Mouse (Mus musculus): ENCODE results near the gene Arhgap1. TPM values are rescaled to one million over a fixed set of nuclear protein-coding genes. Genes with fewer than 3 reads are reported as not detected.
A peak's percentile ranks its signal among the peaks of the same experiment; 100 is the strongest.

The Arhgap1 gene
- polyA plus RNA-seq, 1 experiment from 2014 or later = 69.0 TPM

DNA sequence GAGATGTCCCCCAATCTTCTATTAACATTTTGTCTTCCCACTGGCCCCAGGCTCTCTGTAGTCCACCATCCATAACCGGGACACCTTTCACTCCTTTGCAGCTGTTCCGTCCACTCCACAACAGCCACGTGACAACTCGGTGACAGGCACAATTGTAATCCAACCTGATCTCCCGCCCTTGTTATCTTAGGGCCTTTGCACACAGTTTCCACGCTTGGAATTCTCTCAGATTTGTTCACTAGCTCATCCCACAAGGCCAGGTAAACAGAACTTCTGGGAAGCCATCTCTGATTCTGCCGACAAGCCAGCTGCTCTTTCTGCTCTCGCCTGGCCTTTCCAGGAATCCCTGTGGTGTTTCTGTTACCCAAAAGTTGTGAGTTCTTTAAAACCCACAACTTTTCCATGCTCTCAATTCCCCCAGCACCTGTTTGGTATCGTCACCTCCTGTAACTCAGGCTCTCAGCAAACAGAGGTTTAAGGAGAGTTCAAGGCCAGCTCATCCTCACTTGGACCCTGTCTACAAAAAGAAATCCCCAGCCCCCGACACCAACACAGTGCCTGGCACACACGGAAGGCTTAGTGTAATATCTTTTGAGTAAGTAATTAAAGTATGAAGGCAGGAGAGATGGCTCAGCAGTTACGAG, 16.2 kb upstream of the Arhgap1 start:
- H3K27ac ChIP-seq = no peak overlapping the region
- no peak overlapping the region for H3K4me2 ChIP-seq
- H3K27me3 ChIP-seq = no peaks in the 10 kb centered on the region
- 86% methylated on average over 12 of the region's 12 CpGs for WGBS
- H3K9ac ChIP-seq = no peak overlapping the region
- no peak overlapping the region for H3K4me3 ChIP-seq
- H3K9me3 ChIP-seq (replicated peaks) = no peaks in the 10 kb centered on the region
- no peaks in the 10 kb centered on the region for H3K4me1 ChIP-seq
- ATAC-seq = no peak
- H3K36me3 ChIP-seq (ENCODE audit: poor library complexity, severe bottlenecking) = no peaks in the 10 kb centered on the region

DNA sequence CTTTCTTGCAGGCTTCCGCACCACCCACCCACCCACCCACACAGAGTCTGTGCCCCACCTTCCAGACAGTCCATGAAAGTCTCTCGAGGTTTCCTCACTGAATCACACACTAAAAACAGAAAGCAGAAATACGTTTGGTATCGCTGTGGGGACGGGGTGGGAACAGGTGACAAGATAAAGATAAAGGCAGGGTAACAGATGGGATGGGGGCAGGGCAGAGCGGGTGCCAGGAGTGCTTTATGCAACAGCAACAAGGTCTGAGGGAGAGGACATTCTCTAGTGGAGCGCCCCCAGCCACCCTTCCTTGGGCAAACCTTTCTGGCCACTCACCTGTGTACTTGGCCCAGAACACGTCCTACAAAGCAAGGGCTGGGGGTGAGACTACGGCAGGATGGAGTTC, 14.8 kb upstream of the Arhgap1 start:
- Histone ChIP-seq H3K9me3 (replicated peaks) (no peaks in the 10 kb centered on the region), H3K27ac (no peak overlapping the region), H3K4me1 (no peaks in the 10 kb centered on the region), H3K4me2 (no peak overlapping the region), H3K4me3 (no peak overlapping the region), H3K9ac (no peak overlapping the region), H3K36me3 (ENCODE audit: poor library complexity, severe bottlenecking) (no peaks in the 10 kb centered on the region), H3K27me3 (no peaks in the 10 kb centered on the region)
- WGBS = 83% methylated on average over 9 of the region's 9 CpGs
- ATAC-seq = no peak

DNA sequence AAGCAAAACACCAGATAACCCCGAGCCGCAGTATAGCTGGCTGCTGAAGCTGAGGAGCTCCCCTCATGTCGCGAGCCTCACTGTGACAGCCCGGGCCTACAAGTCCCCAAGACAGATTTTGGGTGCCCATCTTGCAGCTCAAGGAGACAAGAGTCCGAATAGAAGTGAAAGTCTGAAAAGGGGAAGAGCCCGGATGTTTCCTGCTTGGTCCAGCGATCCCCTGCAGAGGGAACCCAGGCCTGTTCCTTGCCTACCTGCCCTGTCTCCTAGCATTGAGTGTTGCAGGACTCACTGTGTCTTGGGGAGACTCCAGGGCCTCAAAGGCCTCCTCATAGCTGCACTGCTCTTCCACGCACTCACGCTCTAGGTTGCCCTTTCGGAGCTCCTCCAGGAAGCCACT, 14.2 kb upstream of the Arhgap1 start:
- no peak for ATAC-seq
- Histone ChIP-seq H3K27ac (no peak overlapping the region), H3K4me1 (no peaks in the 10 kb centered on the region), H3K4me3 (no peak overlapping the region), H3K9ac (no peak overlapping the region), H3K27me3 (no peaks in the 10 kb centered on the region), H3K36me3 (ENCODE audit: poor library complexity, severe bottlenecking) (no peaks in the 10 kb centered on the region), H3K4me2 (no peak overlapping the region), H3K9me3 (replicated peaks) (no peaks in the 10 kb centered on the region)
- 88% methylated on average over 11 of the region's 11 CpGs for WGBS

DNA sequence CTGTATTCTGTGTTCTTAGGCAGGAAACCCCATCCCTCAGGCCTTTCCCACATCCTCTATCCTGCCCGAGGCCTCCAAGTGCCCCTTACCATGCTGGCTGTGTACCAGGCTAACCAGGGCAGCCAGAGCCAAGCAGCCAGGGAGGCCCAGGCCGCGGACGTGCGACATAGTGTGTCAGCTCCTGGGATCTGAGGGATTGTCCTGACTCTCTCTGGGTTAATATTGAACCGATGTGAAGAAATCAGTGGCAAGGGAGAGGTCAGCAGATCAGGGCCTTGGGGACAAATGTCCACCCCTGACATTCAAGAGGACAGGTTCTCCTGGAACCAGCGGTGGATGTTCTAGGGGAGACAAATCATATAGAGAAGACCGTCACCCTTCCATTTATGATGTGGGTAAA, 13.4 kb upstream of the Arhgap1 start, which contains the start of gene F2:
Gene F2, minus strand, starts transcription at position 186 of the 400 bp plus-strand sequence.
- no peak within 1 kb of the TSS for H3K9ac ChIP-seq
- H3K36me3 ChIP-seq (ENCODE audit: poor library complexity, severe bottlenecking) = no peaks in the 10 kb centered on the region
- ATAC-seq = no peak
- no peak within 1 kb of the TSS for H3K27ac ChIP-seq
- no peaks in the 10 kb centered on the region for H3K27me3 ChIP-seq
- no peaks in the 10 kb centered on the region for H3K4me1 ChIP-seq
- no peak within 1 kb of the TSS for H3K4me3 ChIP-seq
- no peaks in the 10 kb centered on the region for H3K9me3 ChIP-seq (replicated peaks)
- WGBS = 91% methylated on average over 8 of the region's 8 CpGs
- H3K4me2 ChIP-seq = no peak within 1 kb of the TSS

DNA sequence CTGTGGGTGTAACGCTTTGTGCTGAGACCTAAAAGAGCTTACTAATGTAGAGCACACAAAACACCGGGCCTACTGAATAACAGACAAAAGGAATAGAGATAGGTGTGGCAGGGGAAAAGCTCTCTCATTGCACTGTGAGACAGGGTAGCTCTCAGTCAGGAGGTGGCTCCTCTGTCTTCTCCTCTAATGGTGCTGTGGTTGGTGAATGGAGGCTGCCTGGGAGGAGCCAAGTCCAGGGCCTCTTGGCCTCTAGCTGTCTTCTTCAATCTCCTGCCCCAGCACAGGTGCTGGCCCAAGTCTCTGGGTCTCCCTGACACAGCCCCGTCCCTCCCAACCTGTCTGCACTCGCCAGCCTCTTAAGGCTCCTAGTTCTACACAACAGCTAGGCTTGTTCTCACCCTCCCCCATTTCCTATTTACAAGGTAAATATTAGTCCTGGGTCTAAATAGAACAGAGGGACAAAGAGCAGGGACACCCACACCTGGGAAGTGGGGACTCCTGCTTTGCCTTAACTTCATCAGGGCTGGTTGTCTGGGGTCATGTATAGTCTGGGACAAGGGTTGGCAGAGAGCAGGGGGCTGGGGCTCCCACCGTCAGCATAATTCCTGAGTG, 12.8 kb upstream of the Arhgap1 start:
- no peak for ATAC-seq
- Histone ChIP-seq H3K27me3 (no peaks in the 10 kb centered on the region), H3K27ac (no peak overlapping the region), H3K36me3 (ENCODE audit: poor library complexity, severe bottlenecking) (peaks cover 3% of the 10 kb centered on the region; the same call in 1 of the 2 replicates), H3K4me1 (no peaks in the 10 kb centered on the region), H3K9me3 (replicated peaks) (no peaks in the 10 kb centered on the region), H3K4me3 (no peak overlapping the region), H3K9ac (no peak overlapping the region), H3K4me2 (no peak overlapping the region)
- 84% methylated on average over 5 of the region's 5 CpGs for WGBS

DNA sequence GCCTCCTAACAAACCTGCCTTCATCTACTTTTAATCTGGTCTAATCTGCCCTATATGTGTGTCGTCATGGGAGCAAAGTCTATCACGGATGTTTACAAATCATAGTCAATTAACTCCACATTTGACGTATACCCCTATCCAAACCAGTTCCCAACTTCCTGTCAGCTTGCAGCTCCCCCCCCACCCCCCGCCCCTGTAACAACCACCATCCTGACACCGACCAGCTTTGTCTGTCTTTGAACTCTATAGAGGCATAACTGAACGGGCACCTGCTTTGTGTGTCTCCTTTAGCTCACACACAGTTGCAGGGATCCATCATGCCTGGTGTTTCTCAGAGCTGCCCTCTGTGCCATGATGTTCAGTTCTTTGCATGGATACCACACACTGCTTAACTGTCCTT, 10.7 kb upstream of the Arhgap1 start:
- H3K36me3 ChIP-seq (ENCODE audit: poor library complexity, severe bottlenecking) = peaks cover 22% of the 10 kb centered on the region
- no peaks in the 10 kb centered on the region for H3K4me1 ChIP-seq
- H3K27ac ChIP-seq = no peak overlapping the region
- H3K27me3 ChIP-seq = no peaks in the 10 kb centered on the region
- 82% methylated on average over 6 of the region's 6 CpGs for WGBS
- no peak overlapping the region for H3K9ac ChIP-seq
- no peak overlapping the region for H3K4me3 ChIP-seq
- H3K4me2 ChIP-seq = no peak overlapping the region
- ATAC-seq = no peak
- H3K9me3 ChIP-seq (replicated peaks) = no peaks in the 10 kb centered on the region

DNA sequence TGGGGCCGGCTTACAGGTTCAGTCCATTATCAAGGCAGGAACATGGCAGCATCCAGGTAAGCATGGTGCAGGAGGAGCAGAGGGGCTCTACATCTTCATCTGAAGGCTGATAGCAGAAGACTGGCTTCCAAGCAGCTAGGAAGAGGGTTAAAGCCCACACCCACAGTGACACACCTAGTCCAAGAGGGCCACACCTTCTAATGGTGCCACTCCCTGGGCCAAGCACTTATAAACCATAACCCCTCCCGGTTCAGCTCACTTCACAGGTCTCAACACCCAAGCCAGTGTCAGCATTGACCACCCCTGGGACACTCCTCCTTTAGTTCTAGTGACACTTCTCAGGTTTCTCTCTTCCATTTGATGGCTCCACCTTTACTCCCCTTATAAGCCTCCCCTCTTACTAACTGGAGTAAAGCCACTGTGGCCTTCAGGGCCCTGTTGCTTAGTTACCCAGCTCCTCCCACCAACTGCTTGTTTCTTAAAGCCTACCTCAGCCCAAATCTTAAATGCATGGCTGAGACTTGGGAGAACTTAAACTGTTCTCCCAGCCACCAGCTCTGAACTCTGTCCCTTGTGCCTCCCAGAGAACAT, 6.7 kb upstream of the Arhgap1 start:
- peaks cover 62% of the 10 kb centered on the region for H3K36me3 ChIP-seq (ENCODE audit: poor library complexity, severe bottlenecking)
- no peaks in the 10 kb centered on the region for H3K27me3 ChIP-seq
- 91% methylated on average over 2 of the region's 2 CpGs for WGBS
- H3K9me3 ChIP-seq (replicated peaks) = no peaks in the 10 kb centered on the region
- no peaks in the 10 kb centered on the region for H3K4me1 ChIP-seq
- no peak overlapping the region for H3K4me3 ChIP-seq
- no peak overlapping the region for H3K4me2 ChIP-seq
- H3K27ac ChIP-seq = no peak overlapping the region
- ATAC-seq = no peak
- no peak overlapping the region for H3K9ac ChIP-seq

DNA sequence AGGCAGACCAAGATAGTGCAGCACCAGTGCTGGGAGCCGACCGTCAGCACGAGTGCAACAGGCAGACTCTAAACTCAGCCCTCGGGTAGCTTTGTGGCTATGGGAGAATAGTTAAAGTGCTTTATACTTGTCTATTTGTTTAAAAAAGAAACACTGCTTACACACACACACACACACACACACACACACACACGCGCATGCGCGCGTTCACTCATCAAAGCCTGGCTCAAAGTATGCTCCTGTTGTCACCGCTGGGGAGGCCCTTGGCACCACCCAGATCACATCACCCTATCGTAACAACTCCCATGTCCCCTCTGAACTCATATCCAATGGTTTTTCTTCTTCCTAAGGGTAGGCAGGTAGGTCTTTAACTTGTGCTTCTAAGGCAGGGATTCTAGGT, 5.6 kb upstream of the Arhgap1 start:
- ATAC-seq = no peak
- H3K4me3 ChIP-seq = no peak overlapping the region
- no peak overlapping the region for H3K27ac ChIP-seq
- H3K4me1 ChIP-seq = peaks cover 8% of the 10 kb centered on the region
- peaks cover 64% of the 10 kb centered on the region for H3K36me3 ChIP-seq (ENCODE audit: poor library complexity, severe bottlenecking)
- H3K9ac ChIP-seq = no peak overlapping the region
- H3K4me2 ChIP-seq = no peak overlapping the region
- H3K9me3 ChIP-seq (replicated peaks) = no peaks in the 10 kb centered on the region
- WGBS = 93% methylated on average over 11 of the region's 11 CpGs
- H3K27me3 ChIP-seq = no peaks in the 10 kb centered on the region

DNA sequence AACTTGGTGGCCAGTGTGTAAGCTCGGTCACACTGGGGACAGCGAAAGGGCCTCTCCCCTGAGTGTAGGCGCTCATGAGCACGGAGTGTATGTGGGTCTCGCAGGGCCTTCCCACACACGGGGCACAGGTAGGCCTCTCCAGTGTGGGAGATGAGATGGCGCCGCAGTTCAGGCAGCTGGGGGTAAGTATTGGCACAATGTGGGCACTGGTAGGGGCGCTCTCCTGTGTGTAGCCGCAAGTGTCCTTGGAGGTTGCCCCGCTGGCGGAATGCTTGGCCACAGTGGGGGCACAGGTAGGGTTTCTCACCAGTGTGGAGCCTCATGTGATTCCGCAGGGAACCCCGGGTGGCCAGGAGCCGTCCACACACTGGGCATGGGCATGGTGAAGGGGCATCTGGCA, 4.3 kb upstream of the Arhgap1 start:
- Histone ChIP-seq H3K4me3 (no peak overlapping the region), H3K27me3 (no peaks in the 10 kb centered on the region), H3K36me3 (ENCODE audit: poor library complexity, severe bottlenecking) (peaks cover 64% of the 10 kb centered on the region), H3K9me3 (replicated peaks) (no peaks in the 10 kb centered on the region), H3K27ac (no peak overlapping the region), H3K4me2 (no peak overlapping the region), H3K4me1 (peaks cover 10% of the 10 kb centered on the region), H3K9ac (no peak overlapping the region)
- WGBS = 98% methylated on average over 15 of the region's 15 CpGs
- no peak for ATAC-seq

DNA sequence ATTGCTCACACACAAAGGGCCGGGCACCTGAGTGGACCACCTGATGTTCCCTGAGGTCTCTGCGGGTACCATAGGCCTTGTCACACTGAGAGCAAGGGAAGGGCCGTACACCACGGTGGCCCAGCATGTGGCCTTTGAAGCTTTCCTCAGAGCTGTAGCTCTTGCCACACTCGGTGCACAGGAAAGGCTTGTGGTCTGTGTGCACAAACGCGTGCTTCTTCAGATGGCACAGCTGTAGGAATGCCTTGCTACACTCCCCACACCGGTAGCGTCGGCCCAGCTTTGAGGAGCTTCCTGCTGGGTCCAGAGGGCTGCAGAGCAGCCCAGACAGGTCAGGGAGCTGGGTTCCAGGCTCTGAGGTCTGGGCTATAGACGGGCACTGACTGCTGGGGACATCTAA, 3.8 kb upstream of the Arhgap1 start:
- Histone ChIP-seq H3K36me3 (ENCODE audit: poor library complexity, severe bottlenecking) (peaks cover 64% of the 10 kb centered on the region), H3K4me3 (no peak overlapping the region), H3K9ac (no peak overlapping the region), H3K27me3 (no peaks in the 10 kb centered on the region), H3K9me3 (replicated peaks) (no peaks in the 10 kb centered on the region), H3K4me1 (peaks cover 15% of the 10 kb centered on the region), H3K27ac (no peak overlapping the region), H3K4me2 (no peak overlapping the region)
- ATAC-seq = no peak
- 96% methylated on average over 11 of the region's 11 CpGs for WGBS

DNA sequence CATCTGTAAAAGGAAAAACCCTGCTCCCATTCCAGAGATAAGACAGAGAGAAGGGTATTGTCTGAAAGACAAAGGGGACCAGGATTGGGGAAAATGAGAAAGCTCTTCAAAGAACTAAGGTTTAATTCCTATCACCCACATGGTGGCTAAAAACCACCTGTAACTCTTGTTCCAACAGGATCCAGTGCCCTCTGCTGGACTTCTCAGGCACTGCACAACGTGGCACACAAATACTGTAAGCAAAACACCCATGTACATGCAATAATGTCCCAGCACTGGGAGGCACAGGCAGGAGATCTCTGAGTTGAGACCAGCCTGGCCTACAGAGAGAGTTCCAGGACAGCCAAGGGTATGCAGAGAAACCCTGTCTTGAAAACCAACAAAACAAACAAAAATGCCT, 2.9 kb upstream of the Arhgap1 start:
- Histone ChIP-seq H3K4me2 (no peak overlapping the region), H3K9ac (no peak overlapping the region), H3K36me3 (ENCODE audit: poor library complexity, severe bottlenecking) (peaks cover 64% of the 10 kb centered on the region), H3K4me1 (peaks cover 23% of the 10 kb centered on the region), H3K27me3 (no peaks in the 10 kb centered on the region), H3K9me3 (replicated peaks) (no peaks in the 10 kb centered on the region), H3K27ac (no peak overlapping the region), H3K4me3 (no peak overlapping the region)
- WGBS = 38% methylated on average over 1 of the region's 1 CpGs
- no peak for ATAC-seq

DNA sequence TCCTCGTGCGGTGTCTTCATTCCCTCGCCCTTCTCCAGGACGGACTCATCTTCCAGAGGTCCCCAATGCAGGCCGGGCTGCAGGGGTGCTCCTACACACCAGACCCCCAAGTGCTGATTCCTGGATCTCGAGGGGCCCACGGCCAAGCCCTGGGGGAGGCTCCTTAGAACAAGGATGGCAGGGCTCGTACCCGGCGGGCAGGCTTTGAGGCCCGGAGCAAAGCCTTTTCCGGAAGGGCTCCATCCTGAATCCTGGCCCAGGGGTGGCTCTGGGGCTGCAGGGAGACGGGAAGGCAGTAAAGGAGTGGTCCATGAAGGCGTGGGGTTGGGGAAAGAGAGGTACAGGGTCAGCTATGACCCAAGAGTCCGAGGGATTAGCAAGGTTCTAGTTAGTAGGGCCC, 508 bp upstream of the Arhgap1 start:
- ATAC-seq = no peak; the same call in 1 of the 2 replicates
- peaks cover 32% of the 10 kb centered on the region for H3K4me1 ChIP-seq
- peak overlapping the region; percentile 97 for H3K4me3 ChIP-seq
- peaks cover 48% of the 10 kb centered on the region for H3K36me3 ChIP-seq (ENCODE audit: poor library complexity, severe bottlenecking)
- 3% methylated on average over 15 of the region's 15 CpGs for WGBS
- H3K27ac ChIP-seq = no peak overlapping the region
- peak overlapping the region; percentile 99 for H3K4me2 ChIP-seq
- H3K9me3 ChIP-seq (replicated peaks) = no peaks in the 10 kb centered on the region
- no peaks in the 10 kb centered on the region for H3K27me3 ChIP-seq
- H3K9ac ChIP-seq = peak overlapping the region; percentile 94
